Mouse (Mus musculus) heart, postnatal 25 days (tissue): ENCODE data around the gene Rpl18. TPM values are rescaled to one million over a fixed set of nuclear protein-coding genes. Genes with fewer than 3 reads are reported as not detected.

Source experiments
- DNase-seq: peaks from one replicate; pipeline ENCODE4 v3.0.0; 2022; ENCODE audit warnings: low spot score
- intact Hi-C: fragments of 180-260 bp; cut with DNase I; formaldehyde crosslinking; loops from one replicate; pipeline ENCODE4 v1.15.1; 2025
- total RNA-seq, 2 experiments: library from RNA; stranded (reverse); gene quantifications; 2 replicates each; pipeline ENCODE4 v1.2.3; 2021

Gene Rpl18
- total RNA-seq, 2 experiments from 2014 or later, result 507 to 553 TPM

DNA sequence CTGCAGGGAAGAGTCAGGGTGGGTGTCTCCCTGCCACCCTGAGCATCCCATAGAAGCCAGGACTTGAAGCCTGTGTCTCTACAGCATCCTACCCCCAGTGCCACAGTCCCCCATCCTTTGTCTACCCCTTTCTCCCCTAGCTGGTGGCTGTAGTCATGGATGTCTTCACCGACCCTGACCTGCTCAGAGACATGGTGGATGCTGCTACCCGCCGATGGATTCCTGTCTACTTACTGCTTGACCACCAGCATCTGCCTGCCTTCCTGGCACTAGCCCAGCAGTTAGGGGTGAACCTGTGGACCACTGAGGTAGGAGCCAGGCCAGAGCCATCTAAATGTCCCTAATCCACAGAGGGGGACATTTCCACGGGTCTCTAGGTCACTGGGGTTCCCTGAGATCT, 8.0 kb downstream of the Rpl18 start:
- DNase-seq, result no peak

DNA sequence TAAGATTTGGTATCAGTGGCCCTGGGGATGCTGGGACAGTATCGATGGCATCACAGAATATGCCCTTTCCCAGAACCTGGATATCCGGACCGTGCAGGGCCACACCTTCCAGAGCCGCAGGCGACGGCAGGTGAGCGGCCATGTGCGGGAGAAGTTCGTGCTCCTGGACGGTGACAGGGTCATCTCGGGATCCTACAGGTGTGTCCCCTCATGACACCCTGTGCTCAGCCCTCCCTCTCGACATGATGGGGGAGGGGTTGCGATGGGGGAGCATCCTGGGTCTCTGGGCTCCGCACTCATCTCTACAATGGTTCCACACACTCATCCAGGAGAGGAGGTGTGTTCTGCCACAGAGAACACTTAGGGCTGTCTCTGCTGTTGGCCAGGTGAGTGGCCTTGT, 8.5 kb downstream of the Rpl18 start:
- intact Hi-C loops, result no loop called here

More for the DNA sequence above, 8.0 kb downstream of the Rpl18 start:
- intact Hi-C loops, result no loop called here

DNA sequence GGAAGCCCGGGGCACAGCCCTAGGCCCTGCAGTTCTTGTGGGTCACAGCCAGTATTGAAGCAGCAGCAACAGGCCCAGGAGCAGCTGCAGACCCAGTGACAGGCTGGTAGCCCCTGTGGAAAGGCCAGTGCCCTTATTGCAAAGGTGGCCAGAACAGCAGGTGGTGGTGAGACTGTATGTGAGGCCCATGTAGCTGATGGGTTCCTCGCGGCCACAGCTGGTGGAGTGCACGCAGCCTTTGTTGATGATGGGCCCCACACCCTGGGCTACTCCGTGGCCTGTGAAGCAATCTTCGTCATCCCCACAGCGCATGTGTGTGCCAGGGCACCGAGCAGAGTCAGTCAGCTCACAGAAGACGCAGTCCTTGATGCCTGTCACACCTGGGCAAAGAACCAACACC, 9.9 kb downstream of the Rpl18 start:
- intact Hi-C loops, result no loop called here

More for the DNA sequence above, 8.5 kb downstream of the Rpl18 start:
- DNase-seq, result no peak

DNA sequence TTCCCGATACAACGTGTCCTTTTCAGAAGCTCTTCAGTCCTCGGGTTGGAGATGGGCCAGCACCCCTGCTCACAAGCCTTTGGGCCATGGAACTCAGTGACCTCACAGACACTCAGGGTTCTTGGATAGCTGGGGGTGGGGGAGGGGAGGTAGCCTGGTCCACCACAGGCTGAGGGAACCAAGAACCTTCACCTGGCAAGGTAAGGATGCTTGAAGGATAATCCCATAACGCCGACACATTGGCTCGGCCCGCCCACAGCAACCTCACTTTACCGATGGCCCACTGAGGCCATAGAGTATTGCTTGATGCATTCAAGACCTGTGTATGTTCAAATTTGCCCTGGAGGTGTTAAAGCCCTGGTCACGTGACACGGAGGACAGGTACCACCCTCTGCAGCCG, 10.5 kb downstream of the Rpl18 start, which contains the start of gene Spaca4:
Spaca4 (minus strand) TSS at position 101 of the 400 bp plus-strand sequence.
- DNase-seq, result no peak
- intact Hi-C loops, result no loop called here

More for the DNA sequence above, 9.9 kb downstream of the Rpl18 start:
- no peak for DNase-seq

DNA sequence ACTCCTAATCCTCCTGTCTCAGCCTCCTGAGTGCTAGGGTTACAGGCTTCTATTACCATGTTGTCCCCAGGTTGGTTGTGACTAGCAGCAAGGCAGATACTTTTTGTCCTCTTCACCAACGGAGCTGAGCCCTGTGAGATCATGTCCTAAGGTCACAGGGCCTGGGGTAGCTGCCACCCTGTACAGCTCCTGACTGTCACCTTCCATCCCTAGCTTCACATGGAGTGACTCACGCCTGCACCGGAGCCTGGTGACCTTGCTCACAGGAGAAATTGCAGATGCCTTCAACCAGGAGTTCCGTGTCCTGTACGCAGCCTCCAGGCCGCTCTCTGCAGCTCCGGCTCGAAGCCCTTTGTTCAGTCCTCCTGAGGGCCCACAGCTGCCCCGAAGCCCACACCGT, 11.2 kb downstream of the Rpl18 start:
- DNase-seq, result no peak
- intact Hi-C loops, result no loop called here

DNA sequence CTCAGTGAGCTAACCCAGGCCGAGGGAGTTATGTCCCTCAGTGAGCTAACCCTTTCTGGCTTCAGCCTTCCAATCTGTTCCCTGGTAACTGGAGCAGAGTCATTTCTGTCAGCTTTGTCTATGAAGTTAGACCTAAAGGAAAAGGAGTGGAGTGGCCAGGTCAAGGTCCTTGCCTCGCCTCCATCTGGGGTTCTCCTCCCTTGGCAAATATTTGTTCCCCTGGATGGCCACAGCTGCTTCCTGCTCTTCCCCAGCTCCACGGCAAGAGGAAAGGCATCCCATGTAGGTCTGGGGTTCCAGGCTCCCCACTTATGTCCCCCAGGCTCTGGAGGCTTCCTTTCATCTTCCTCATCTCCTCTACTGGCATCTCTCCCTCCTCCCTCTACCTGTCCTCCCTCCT, 12.4 kb downstream of the Rpl18 start:
- DNase-seq, result no peak
- intact Hi-C loops, result no loop called here

DNA sequence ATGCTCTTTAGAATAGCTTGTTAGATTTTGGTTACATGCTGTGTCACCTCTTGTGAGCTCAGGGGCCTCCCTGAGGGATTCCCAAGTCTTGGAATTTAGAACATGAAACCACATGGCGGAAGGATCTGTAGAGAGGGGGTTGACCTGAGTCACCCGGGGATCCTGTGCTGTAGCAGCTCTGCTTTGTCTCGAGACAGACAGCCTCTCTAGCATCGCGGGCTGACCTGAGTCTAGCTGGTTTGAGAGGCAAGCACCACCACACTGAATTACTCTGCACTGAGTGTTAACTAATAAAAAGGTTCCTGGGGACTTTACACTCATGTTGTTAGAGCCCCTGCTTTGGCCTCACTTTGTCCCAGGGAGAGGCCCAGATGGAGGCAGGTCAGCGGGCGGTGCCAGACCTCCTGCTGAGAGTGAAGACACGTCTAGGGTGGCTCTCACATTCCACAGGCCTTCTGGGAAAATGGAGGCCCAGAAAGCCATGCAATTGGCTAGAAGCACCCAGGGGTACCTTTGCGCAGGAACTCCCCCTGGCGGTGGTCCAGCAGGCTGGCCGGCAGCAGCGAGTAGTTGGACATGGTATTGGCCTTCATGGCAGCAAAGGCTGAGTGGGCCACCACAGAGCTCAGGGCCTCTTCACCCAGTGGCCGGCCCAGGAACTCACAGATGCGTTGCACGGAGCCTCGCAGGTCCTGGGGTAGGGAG, 15.6 kb downstream of the Rpl18 start:
- DNase-seq, result no peak
- intact Hi-C loops, result no loop called here

DNA sequence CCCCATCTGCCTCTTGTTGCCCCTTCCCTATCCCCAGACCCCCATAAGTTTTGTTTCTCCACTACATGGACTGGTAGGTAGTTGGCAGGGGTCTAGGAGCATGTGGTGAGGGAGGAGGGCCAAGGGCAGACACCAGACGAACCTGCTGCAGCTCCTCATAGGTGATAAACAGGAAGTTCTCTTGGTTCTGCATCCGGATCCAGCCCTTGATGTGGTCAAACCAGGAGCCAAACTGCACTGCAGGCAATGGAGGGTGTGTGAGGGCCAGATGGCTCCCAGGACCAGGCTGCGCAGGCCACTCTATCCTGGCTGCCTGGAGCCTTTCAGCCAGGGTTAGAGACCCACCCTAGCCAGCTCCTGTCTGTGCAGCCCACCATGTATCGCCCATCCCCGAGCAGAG, 18.2 kb downstream of the Rpl18 start:
- intact Hi-C loops, result no loop called here
- DNase-seq, result no peak

DNA sequence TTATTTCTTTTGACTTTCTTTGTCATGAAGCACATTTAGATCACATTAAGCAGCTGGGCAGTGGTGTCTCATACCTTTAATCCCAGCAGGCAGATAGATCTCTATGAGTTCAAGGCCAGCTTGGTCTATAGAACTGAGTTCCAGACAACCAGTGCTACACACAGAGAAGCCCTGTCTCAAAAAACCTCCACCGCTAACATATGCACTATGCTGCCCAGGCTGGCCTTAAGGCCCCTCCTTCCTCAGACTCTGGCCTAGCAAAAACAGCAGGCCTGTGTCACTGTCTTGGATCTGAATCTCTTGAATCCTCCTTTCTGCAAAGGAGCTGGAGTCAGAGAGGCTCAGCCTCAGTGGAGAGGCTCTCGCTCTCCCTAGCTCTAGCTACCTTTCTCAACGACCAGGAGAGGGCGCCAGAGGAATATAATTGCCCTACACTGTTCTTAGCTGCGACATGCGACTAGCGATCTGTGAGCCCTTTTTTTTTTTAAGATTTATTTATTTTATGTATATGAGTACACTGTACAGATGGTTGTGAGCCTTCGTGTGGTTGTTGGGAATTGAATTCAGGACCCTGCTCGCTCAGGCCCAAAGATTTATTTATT, 24.0 kb downstream of the Rpl18 start:
- no peak for DNase-seq
- intact Hi-C loops, result loop anchor here (1.0 kb wide), 2 partner anchors 62 to 196 kb away; no protein-coding TSS in a partner anchor

DNA sequence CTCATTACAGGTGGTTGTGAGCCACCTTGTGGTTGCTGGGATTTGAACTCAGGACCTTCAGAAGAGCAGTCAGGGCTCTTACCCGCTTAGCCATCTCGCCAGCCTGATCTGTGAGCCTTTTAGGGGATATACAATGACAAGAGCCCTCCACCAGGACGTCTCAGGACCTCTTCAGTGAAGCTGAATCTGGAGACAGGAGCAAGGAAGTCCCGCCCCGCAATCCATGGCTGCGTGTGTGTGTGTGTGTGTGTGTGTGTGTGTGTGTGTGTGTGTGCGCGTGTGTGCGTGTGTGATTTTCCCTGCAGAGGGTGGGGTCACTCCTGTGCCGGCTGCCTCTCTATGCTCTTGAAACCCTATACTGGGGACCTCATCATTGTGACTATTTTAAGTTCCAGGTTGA, 24.6 kb downstream of the Rpl18 start:
- intact Hi-C loops, result loop anchor here (1.0 kb wide), 2 partner anchors 61 to 195 kb away; no protein-coding TSS in a partner anchor
- DNase-seq, result no peak

DNA sequence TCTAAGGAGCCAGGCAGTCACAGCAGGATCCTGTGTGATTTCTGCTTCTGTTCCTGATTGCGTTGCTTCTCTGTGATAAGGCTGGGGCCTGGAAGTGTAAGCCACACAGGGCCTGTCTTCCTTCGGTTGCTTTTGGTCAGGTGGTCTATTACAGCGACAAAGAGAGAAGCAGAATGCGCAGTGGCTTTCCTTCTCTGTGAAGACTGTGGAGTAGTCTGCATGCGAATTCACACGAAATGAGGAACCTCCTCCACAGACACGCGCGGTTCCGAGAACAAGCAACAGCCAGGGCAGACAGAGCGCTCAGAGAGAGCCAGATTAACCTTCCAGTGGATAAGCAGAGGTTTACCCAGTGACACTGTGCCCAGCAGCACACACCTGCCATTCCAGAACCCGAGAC, 26.1 kb downstream of the Rpl18 start:
- intact Hi-C loops, result no loop called here

DNA sequence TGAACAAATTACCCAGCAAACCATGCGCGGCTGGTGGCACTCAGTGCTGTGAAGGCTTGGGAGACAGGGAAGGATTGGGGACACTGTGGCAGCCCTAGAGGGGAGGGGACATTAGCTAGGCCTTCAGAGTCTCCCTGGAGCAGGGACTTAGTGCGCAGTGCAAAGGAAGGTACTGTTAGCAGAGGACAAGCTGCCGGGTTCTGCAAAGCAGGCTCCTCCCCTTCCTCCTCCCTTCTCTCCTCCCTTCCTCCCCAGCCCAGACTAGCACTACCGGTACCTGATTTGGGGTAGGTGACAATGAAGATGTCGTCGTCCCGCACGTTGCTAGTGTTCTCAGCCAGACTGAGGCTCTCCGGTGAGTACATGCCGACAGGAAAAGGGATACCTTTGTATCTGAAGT, 26.5 kb downstream of the Rpl18 start:
- intact Hi-C loops, result no loop called here

More for the DNA sequence above, 26.1 kb downstream of the Rpl18 start:
- DNase-seq, result no peak

DNA sequence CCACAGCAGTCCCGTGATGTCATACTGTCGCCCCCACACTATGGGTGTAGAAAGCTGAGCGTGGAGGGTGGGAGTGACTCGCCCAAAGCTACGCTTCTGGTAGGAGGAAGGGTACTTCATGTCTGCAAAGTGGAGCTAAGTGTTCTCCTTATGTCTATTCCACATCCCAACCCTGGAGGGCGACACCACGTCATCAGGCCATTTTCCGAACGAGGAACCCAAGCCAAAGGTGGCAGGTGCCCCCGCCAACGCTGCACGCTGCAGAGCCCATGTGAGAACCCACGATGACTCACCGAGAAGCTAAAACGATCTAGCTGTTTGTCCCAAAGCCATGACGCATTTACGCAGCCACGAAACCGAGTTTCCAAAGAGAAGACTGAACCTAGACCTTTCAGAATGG, 27.1 kb downstream of the Rpl18 start:
- DNase-seq, result no peak
- intact Hi-C loops, result no loop called here

More for the DNA sequence above, 26.5 kb downstream of the Rpl18 start:
- no peak for DNase-seq

DNA sequence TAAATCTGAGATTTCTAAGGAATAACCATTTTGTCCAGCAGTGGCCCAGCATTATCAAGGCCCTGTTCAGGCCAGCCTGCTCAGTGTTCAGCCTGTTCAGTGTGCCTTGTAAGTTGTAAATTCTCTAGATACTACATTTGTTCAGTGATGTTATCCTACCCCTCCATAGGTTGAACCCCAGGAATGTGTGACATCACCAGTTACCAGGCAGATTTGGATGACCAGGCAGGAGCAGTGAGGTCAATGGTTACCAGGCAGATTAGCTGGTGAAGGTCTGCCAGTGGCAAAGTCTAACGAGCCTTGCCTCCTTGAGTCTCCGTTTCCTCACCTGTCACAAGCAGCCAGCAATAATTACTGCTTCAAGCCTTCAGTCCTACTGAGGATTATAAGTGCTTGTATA, 29.1 kb downstream of the Rpl18 start:
- intact Hi-C loops, result no loop called here
- DNase-seq, result no peak

DNA sequence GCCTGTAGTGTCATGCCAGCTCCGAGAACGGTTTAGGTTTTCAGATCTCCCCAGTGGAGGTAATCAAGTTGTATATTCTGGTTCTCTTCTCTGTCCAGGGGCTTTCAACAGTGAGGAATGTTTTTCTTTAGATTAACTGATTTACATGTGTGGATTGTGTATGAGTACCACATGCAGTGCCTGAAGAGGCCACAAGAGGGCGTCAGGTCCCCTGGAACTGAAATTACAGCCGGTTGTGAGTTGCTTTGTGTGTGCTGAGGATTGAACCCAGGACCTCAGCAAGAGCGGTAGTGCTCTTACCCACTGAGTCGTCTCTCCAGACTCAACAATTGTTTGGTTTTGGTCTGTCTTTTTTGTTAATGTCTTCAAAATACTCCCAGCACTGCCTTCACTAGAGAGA, 31.3 kb downstream of the Rpl18 start:
- intact Hi-C loops, result no loop called here
- no peak for DNase-seq

DNA sequence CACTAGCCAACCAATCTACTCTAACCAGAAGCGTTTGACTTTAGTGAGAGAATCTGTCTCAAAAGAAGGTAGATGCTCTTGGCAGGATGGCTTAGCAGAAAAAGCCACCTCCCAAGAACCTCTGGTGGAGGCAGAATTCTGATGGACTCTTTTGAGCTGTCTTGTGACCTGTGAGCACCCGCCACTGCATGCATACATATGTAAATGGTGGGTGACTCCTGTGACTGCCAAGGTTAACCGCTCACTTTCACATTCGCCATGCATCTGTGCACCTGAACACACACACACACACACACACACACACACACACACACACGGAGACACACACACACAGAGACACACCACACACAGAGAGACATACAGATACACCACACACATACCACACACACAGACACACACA, 32.2 kb downstream of the Rpl18 start:
- intact Hi-C loops, result no loop called here
- DNase-seq, result no peak

DNA sequence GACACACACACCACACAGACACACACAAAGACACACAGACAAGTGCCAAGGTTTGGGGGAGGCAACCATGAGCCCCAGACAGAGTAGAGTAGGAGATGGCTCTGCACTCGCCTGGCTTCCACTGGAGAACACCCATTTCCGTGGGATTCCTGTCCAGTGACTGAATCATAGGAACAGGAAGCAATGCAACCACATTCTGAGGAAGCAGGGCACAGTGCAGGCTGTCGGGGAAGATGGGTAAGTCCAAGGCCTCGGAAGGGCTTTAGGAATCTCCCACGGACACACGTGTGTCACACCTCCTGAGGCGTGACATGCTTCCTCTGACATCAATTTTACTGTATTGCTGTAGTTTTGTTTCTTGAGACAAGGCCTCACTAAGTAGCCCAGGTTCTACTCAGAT, 32.9 kb downstream of the Rpl18 start:
- intact Hi-C loops, result no loop called here
- no peak for DNase-seq

DNA sequence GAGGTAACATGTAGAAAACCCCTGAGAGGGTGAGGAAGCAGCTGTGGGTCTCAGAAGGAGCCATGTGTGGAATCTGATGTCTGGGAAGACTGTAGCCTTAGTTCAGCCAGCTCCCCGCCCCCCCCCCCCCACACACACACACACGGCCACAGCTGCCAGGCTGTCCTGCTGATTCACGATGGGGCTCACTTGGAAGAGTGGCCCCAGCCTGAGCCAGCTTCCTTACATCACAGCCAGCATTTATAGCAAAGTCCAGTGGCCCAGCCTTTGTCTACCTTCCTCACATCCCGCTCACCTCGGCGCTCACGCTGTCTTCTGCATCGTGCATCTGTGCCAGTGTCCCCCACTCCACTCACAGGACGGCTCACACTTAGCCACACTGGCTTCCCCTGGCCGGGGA, 34.1 kb downstream of the Rpl18 start:
- intact Hi-C loops, result no loop called here
- DNase-seq, result no peak

DNA sequence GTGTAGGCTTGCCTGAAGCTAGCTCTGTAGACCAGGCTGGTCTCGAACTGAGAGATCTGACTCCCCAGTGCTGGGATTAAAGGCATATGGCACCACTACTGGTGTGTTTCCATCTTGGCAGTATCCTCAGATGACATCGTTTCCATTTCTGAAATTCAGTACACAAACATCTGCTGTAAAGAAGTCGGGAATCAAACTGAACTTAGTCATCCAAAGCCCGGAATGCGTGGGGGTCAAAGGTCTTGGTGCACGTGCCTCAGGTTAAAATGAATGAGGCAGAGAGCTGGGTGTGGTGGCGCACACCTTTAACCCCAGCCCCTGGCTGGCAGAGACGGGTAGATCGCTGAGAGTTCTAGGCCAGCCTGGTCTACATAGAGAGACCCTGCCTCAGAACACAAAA, 34.9 kb downstream of the Rpl18 start:
- intact Hi-C loops, result no loop called here
- no peak for DNase-seq

DNA sequence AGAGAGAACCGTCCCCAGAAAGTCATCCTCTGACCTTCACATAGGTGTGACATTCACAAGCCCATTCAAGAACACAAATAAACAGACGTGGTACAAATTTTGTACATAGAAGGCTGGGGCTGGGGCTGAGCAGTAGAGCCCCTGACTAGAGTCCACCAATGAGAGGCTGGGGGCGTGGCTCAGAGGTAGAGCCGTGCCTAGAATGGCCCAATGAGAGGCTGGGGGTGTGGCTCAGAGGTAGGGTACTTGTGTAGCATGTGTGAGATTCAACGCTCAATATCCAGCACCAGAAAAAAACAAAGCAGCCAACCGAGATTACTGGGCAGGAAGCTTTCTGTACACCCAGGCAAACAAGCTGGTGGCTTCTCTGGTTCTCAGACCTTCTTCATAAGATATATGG, 40.4 kb downstream of the Rpl18 start:
- no peak for DNase-seq
- intact Hi-C loops, result no loop called here

DNA sequence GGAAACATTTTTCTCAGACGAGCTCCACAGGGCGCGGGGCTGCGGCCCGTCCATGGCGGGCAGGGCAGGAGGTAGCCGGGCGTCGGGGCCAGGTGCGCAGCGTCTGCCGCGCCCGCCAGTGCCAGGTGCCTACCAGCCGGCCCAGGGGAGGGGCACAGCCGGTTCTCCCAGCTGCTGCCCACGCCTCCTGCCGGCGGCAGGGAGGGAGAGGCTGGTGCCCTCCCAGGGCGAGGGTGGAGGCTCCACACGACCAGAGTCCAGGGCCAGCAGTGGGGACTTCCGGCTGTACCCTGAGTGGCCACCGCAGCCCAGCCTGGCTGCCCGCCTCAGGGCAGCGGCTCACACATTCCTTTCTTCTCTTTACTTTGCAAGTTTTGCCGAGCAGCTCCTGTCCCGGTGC, 44.1 kb downstream of the Rpl18 start:
- DNase-seq, result no peak
- intact Hi-C loops, result no loop called here

DNA sequence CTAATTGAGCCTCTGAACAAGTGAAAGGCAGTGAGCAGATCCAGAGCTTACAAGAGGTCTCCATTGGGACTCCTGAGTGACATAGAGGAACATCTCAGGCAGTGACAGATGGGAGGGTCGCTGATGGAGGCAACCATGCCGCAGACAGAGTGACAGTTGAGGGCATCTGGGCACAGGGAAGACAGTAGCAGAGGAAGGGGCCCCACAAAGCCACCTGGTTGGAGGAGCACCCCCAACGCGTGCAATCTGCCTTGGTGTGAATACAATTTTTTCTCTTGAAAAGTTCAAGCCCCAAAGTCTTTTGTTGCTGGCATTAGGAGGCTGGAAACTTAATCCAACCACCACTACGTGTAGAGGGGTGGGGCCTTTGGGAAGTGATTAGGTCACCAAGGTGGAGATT, 44.9 kb downstream of the Rpl18 start:
- intact Hi-C loops, result no loop called here
- no peak for DNase-seq
